Mouse (Mus musculus): ENCODE measurements at regions not wholly inside any gene's neighbourhood (a gene's known extent, or its start where the extent isn't known, plus 50 kb on each side); places are given as distances from the start of the nearest gene placed in this dataset.

- DNase-seq, result no peak
Measured at GRCm38 (mm10) chr17:52031079-52031478, 198.0 kb upstream of the Satb1 start.

DNA sequence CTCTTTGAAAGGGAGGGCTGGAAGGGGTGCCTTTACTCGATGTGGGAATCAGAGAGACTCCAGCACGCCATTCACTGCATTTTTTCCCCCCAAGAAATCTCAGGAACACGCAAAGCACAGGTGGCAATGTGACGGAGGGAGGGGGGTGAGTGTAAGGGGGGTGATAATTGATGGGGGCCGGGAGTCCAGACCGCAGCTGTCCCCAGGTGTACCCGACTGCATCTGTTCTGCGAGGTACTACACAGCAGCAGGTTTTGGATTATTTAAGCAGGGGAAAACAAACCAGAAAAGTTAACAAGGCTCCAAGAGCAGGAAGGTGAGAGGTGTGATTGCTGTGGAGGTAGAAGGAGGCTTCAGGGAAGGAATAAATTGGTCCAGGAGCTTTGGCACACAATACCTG is 153.8 kb upstream of the Satb1 start:
- DNase-seq, result no peak

DNA sequence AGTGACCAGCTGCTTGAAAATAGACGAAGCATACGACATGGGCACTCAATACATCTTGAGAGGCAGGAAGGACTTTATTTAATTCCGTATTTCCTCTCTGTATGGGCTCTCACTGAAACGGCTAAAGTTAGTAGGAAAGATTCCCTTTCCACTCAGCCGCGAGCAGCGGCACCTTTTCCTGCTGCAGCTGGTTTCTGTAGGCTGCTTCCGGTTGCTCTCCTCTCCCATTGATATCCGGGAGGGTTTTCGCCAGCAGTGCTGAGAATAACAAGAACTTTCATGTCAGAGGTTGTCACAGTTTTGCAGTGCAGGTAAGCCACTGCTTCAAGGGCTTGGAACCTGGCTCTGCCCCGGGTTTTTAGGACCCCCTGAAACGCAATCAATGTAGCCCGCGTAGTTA is 153.1 kb upstream of the Satb1 start:
- no peak for DNase-seq

DNA sequence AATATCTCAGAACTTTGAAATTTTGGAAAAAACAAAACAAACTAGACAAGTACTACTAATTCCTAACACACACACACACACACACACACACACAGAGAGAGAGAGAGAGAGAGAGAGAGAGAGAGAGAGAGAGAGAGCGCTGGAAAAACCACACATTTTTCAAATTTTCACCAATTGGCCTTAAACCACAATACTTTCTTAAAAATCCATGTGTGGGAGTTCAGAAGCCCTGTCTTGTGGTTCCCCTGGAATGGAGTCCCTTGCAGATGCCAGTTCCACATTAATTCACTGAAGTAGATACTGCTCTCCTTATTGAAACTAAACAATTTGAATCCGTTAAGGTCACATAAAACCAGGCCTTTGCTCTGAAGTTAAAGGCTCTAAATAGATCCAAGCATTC is 146.0 kb upstream of the Satb1 start:
- no peak for DNase-seq

GRCm38 (mm10) chr17:51971444-51971843 is 138.4 kb upstream of the Satb1 start:
- DNase-seq, result no peak

DNA sequence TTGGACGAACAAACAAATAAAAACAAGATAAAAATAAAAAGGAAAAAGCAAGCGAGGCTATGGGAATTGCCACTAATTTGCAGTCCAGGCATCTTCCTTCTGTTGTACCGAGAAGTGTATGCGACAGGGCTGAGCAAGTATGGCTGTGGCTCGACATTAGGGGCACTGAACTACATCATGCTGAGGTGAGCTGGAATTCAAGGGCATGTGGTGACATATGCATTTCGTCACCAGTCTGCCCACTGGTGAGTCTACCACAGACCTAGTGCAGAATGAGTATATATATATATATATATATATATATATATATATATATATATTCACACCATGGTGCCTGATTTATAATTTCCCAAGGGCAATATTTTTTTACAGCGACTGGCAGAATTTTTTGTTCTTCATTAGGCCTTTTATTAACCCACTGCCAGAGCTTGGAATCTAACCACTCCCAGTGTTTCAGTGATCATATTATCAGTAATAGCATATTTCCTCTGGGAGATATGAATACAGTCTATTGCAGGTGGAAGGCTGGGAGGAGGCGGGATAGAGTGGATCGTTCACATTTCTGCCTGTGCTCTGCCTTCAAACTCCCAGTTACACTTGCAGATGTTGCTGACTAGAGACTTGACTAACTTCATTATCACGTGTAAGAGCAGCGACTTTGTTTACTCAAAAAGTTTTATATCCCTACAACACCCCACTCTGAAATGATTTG is 133.6 kb upstream of the Satb1 start:
- no peak for DNase-seq

DNA sequence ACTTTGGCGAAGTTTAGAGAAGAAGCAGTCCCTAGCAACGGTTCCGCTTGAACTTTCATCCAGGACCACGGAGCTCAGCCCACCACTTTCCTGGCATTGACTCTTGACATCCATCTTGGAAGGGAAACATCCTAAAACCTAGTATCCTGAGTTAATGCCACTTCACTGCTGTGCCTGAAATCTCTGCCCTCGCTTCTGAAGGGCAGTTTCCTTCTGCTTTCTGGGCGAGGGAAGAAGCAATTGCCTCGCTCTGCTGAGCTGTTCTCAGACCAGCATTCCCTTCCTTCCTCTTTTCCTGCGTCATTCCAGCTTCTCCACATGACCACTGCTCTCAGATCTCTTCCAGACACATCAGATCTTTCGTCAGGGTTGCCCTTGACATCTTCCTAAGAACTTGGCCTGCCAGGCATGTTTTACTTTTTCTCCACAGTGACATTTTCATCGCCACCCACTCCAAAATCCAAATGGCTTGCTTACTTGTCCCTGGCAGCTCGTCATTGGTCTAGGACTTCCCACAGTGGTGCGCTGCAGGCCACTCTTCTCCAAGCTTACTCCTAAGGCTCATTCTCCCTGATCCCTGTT is 129.5 kb upstream of the Satb1 start:
- DNase-seq, result no peak

- no peak for DNase-seq
Measured at GRCm38 (mm10) chr17:51961337-51961736, 128.2 kb upstream of the Satb1 start.

GRCm38 (mm10) chr17:51956275-51956674 is 123.2 kb upstream of the Satb1 start:
- no peak for DNase-seq

DNA sequence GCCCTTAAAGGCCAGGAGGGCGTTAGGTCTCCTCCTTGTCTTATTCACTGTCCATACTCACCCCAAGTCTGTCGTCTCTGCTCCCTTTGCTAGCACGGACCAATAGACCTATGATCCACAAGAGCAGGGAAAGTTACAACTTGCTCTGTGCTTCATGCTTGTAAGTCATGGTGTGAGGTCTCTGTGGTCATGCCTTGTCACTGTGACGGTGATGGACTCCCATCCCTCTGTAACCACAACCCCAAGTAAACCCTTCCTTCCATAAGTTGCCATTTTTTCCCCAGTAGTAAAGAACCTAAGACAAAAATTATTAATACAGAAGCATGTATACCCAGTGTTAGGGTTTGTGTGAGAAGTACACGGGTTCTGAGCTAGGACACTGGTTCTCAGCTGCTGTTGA is 104.6 kb upstream of the Satb1 start:
- DNase-seq, result no peak

DNA sequence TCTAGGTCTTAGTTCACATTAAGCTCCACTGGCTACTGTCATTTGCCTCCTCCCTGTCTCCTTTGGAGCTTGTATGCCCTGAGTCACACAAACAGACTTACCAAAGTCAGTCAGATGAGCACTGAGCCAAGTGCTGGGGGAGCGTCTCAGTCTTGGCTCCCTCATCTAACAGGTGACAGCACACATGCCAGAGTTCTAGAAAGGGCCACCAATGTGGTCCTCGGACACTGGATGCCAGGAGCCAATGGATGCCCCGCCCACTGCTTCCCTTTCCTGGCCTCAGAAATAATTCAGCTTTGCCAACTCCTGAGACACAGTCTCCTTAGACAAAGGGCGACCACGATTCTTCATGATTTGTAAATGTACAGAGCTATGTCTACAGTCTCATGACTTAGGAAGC is 103.0 kb upstream of the Satb1 start:
- no peak for DNase-seq

DNA sequence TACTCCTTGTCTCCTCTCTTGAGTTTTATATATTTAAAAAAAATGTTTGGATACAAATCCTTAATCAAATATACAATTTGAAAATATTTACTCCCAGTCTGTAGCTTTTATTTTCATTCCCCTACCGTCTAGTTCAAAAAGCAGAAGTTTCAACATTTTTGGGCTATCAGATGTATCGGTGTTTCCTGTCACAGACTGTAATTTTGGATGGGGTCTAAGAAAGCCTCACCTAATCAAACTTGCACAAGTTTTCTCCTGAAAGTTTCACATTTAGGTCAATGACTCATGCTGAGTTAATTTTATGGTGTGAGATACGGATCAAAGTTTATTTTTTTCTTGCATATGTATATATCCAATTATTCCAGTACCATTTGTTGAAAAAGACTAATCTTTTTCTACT is 93.3 kb upstream of the Satb1 start:
- no peak for DNase-seq

- DNase-seq, result no peak
Measured at GRCm38 (mm10) chr17:51907031-51907430, 73.9 kb upstream of the Satb1 start.

DNA sequence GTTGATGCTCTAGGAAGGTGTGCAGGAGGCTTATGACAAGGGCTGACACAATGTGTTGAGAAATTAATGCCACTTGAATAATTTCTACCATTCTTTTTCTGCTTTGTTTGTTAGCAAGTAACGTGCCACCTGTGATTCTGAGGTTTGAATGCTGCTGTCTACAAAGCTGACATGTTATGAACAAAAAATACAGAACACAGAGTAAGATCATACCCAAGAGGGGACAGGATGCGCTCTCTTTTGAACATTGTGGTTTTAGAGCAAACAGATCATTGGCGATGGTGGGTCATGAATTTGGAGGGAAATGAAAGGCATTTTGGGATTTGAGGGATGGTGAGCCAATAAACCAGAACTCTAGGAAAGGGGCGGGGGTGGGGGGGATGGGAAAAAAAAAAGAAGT is 73.3 kb upstream of the Satb1 start:
- no peak for DNase-seq

DNA sequence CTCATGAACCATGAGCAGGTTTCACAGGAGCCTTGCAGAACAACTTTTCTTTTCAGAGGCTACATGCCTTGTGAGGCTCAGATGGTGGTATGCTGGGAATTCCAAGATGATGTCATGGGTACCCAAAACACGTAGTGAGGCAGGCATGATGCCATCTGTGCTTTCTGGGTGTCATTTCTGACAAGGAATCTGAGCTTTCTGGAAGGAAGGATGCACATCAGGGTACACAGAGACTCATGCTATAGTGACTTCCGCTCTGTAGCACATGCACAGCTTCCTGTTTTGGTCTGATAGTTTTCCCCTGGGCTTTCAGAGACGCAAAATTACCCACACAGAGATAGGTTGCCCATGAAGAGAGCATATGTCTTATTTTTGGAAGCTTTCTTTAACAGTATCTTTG is 70.8 kb upstream of the Satb1 start:
- no peak for DNase-seq

- no peak for DNase-seq
Measured at GRCm38 (mm10) chr17:51899376-51899775, 66.3 kb upstream of the Satb1 start.

GRCm38 (mm10) chr17:51896160-51896559 is 63.1 kb upstream of the Satb1 start:
- no peak for DNase-seq

DNA sequence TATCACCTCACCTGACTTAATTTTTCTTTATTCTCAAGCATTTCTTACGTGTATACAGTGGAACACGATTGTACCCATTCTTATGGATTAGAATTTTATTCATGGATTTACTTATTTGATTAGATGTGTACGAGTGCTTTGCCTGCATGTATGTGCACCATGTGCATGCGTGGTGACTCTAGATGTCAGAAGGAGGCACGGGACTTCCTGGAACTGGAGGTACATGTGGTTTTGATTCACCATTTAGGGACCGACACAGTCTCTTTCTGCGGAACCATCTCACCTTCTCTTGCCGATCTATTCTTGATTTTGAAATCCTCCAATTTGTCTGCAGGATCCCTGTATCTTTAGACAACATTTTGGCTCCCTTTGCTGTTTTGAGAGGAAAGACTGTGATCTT is 61.2 kb upstream of the Satb1 start:
- no peak for DNase-seq

DNA sequence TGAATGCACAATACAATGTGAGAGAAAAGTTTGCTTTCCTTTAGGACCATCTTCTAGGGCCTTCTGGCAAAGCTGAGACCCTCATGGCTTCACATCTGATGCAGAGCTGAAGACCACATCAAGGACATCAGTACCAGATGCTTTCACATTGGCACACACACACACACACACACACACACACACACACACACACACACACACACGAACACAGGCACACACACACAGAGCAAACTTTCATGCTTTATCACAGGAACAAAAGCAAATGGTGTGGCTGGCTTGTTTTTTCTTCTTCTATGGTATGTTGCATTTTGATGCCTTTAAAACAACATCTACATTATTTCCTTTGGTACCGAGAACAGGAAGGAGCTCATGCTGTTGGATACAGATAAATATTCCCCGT is 59.8 kb upstream of the Satb1 start:
- DNase-seq, result no peak

GRCm38 (mm10) chr17:51892159-51892558 is 59.1 kb upstream of the Satb1 start:
- no peak for DNase-seq
